Mouse (Mus musculus) layer of hippocampus, adult 8-10 months (tissue): ENCODE results near the gene Rps6kb2. TPM values are rescaled to one million over a fixed set of nuclear protein-coding genes. Genes with fewer than 3 reads are reported as not detected.
A peak's percentile ranks its signal among the peaks of the same experiment; 100 is the strongest.

Source experiments
- DNase-seq, 2 experiments: peaks; one replicate each; pipeline ENCODE4 v3.0.0; 2022; ENCODE audit warnings: low spot score in 2 of 2
- total RNA-seq, 4 experiments: library from RNA; stranded (reverse); gene quantifications; 2 replicates each; pipeline ENCODE4 v1.2.4; 2022

The Rps6kb2 gene
- total RNA-seq, 4 experiments from 2014 or later, result 30.1 to 44.3 (median 41.1) TPM

- no peak for DNase-seq
Measured at GRCm38 (mm10) chr19:4155223-4156072, 7.7 kb downstream of the Rps6kb2 start.

- DNase-seq, result no peak
Measured at GRCm38 (mm10) chr19:4154437-4155222, 8.5 kb downstream of the Rps6kb2 start.

GRCm38 (mm10) chr19:4153232-4153654 lies 9.9 kb downstream of the Rps6kb2 start, which contains the start of gene Ptprcap:
Gene Ptprcap, plus strand, starts transcription at chr19:4153604.
- no peak for DNase-seq

- DNase-seq, result no peak
Measured at GRCm38 (mm10) chr19:4152445-4153231, 10.5 kb downstream of the Rps6kb2 start.

GRCm38 (mm10) chr19:4151898-4152297 lies 11.3 kb downstream of the Rps6kb2 start:
- DNase-seq, result no peak

GRCm38 (mm10) chr19:4151488-4151860 lies 11.7 kb downstream of the Rps6kb2 start:
- DNase-seq, result no peak

GRCm38 (mm10) chr19:4150567-4151487 lies 12.3 kb downstream of the Rps6kb2 start:
- DNase-seq, result no peak

- no peak for DNase-seq
Measured at GRCm38 (mm10) chr19:4149764-4150461, 13.2 kb downstream of the Rps6kb2 start.

- no peak for DNase-seq
Measured at GRCm38 (mm10) chr19:4149283-4149682, 13.9 kb downstream of the Rps6kb2 start.

GRCm38 (mm10) chr19:4148819-4149218 lies 14.3 kb downstream of the Rps6kb2 start:
- DNase-seq, result no peak

- peak; percentile 93 for DNase-seq
Measured at GRCm38 (mm10) chr19:4148491-4148806, 14.7 kb downstream of the Rps6kb2 start, which contains the start of gene Coro1b. Gene Coro1b, plus strand, starts transcription at chr19:4148619.

GRCm38 (mm10) chr19:4147782-4148490 lies 15.2 kb downstream of the Rps6kb2 start:
- no peak for DNase-seq

- no peak for DNase-seq
Measured at GRCm38 (mm10) chr19:4147022-4147405, 16.1 kb downstream of the Rps6kb2 start.

GRCm38 (mm10) chr19:4146366-4147021 lies 16.7 kb downstream of the Rps6kb2 start:
- no peak for DNase-seq

- no peak for DNase-seq
Measured at GRCm38 (mm10) chr19:4145936-4146335, 17.2 kb downstream of the Rps6kb2 start.

GRCm38 (mm10) chr19:4144550-4145498 lies 18.3 kb downstream of the Rps6kb2 start:
- DNase-seq, result no peak

- DNase-seq, result no peak
Measured at GRCm38 (mm10) chr19:4143759-4144268, 19.3 kb downstream of the Rps6kb2 start, which contains the start of gene Cabp4. Gene Cabp4, minus strand, starts transcription at chr19:4144033.
